Mouse (Mus musculus) bone marrow, adult 2 months (tissue): Measurements from ENCODE around the gene Kctd17.

Experiments
- CTCF ChIP-seq: fragments of 200-500 bp; IDR thresholded peaks from 2 replicates; pipeline ENCODE4 v1.5.1; 2011; ENCODE audit warnings: low read length, control low read depth; ENCODE audit not compliant: control insufficient read depth, insufficient read depth
- POLR2A ChIP-seq: fragments of 200-500 bp; IDR thresholded peaks from 2 replicates; pipeline ENCODE4 v1.6.1; 2011; ENCODE audit warnings: low read depth, mild to moderate bottlenecking, control low read depth, low read length, borderline replicate concordance; ENCODE audit not compliant: control insufficient read depth

DNA sequence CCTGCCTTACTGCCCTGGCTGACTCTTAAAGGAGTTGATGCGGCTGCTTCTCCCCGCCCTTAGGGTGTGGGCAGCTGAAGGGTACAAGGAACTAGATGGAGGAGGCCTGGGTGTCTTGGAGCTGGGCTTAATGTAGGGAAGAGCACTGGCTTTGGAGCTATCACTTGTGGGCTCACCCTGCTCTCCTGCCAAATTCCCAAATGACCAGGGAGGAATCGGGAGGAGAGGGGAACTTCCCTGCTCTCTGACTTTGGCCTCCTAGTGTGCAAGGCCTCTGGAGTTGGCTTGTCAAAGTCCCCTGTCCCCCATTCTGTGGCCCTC is 735 bp downstream of the Kctd17 start:
- TF ChIP-seq POLR2A (no peak), CTCF (no peak)
